Mouse (Mus musculus): Measurements from ENCODE around the gene Tgfbr3. TPM values are rescaled to one million over a fixed set of nuclear protein-coding genes. Genes with fewer than 3 reads are reported as not detected.

The Tgfbr3 gene
- polyA plus RNA-seq, 1 experiment from 2014 or later = 23.8 TPM

- peaks cover 22% of the 10 kb centered on the region for H3K36me3 ChIP-seq (ENCODE audit: insufficient read depth)
Measured at GRCm38 (mm10) chr5:107116821-107117220, 172.6 kb downstream of the Tgfbr3 start.

GRCm38 (mm10) chr5:107112656-107113275 is 176.7 kb downstream of the Tgfbr3 start:
- WGBS = 50% methylated on average over 7 of the region's 7 CpGs
- H3K4me1 ChIP-seq (ENCODE audit: insufficient read depth) = peaks cover 22% of the 10 kb centered on the region
- no peak for TF ChIP-seq CTCF (IDR thresholded peaks at IDR 0.05; ENCODE audit: low read depth)
- no peaks in the 10 kb centered on the region for H3K27me3 ChIP-seq (ENCODE audit: insufficient read depth, low read length)
- no peak overlapping the region for H3K4me2 ChIP-seq
- H3K27ac ChIP-seq (ENCODE audit: low read depth) = no peak overlapping the region
- no peak for DNase-seq
- no peak overlapping the region for H3K4me3 ChIP-seq (ENCODE audit: low read depth, low read length)
- H3K9me3 ChIP-seq (ENCODE audit: low read depth, low read length) = no peaks in the 10 kb centered on the region
- no peak overlapping the region for H3K9ac ChIP-seq
- no peak for ATAC-seq (ENCODE audit: insufficient read depth)
- peaks cover 25% of the 10 kb centered on the region for H3K36me3 ChIP-seq (ENCODE audit: insufficient read depth)

More at GRCm38 (mm10) chr5:107116821-107117220, 172.6 kb downstream of the Tgfbr3 start:
- ATAC-seq (ENCODE audit: insufficient read depth) = no peak
- no peak overlapping the region; the same call in 1 of the 2 replicates for H3K27ac ChIP-seq (ENCODE audit: low read depth)
- H3K9me3 ChIP-seq (ENCODE audit: low read depth, low read length) = no peaks in the 10 kb centered on the region
- H3K4me2 ChIP-seq = no peak overlapping the region
- no peak for DNase-seq
- WGBS = 71% methylated on average over 3 of the region's 3 CpGs
- peaks cover 13% of the 10 kb centered on the region for H3K4me1 ChIP-seq (ENCODE audit: insufficient read depth)
- no peak overlapping the region for H3K4me3 ChIP-seq (ENCODE audit: low read depth, low read length)
- no peak for TF ChIP-seq CTCF (IDR thresholded peaks at IDR 0.05; ENCODE audit: low read depth)
- H3K9ac ChIP-seq = no peak overlapping the region
- H3K27me3 ChIP-seq (ENCODE audit: insufficient read depth, low read length) = no peaks in the 10 kb centered on the region

DNA sequence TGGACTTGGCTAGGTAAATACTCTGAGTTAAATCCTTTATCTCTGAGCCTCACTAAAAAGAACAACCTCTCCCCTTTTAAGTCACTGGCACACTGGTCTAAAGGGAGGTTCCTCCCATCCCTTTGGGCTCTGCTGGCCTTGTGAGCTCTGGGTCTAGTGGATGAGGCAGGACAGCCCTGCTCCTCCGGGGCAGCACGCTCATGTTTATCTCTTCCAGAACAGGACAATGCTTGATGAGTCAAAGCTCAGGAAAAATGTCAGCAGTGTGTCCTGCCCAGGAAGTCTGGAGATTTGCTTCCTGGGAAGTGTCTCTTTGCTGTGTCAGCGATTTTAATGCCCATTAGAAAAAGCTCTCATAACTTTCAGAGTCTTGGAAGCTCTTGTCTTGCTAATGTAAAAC is 177.6 kb downstream of the Tgfbr3 start:
- DNase-seq (peak; percentile 61), ATAC-seq (ENCODE audit: insufficient read depth) (peak; percentile 18; the same call in 1 of the 2 replicates)
- Histone ChIP-seq H3K36me3 (ENCODE audit: insufficient read depth) (peaks cover 20% of the 10 kb centered on the region), H3K4me1 (ENCODE audit: insufficient read depth) (peaks cover 26% of the 10 kb centered on the region), H3K9ac (no peak overlapping the region), H3K4me2 (no peak overlapping the region), H3K27me3 (ENCODE audit: insufficient read depth, low read length) (no peaks in the 10 kb centered on the region), H3K9me3 (ENCODE audit: low read depth, low read length) (no peaks in the 10 kb centered on the region), H3K4me3 (ENCODE audit: low read depth, low read length) (no peak overlapping the region), H3K27ac (ENCODE audit: low read depth) (peak overlapping the region; percentile 67)
- 28% methylated on average over 3 of the region's 3 CpGs for WGBS
- TF ChIP-seq CTCF (IDR thresholded peaks at IDR 0.05; ENCODE audit: low read depth) = no peak

GRCm38 (mm10) chr5:107110880-107111520 is 178.4 kb downstream of the Tgfbr3 start:
- Histone ChIP-seq H3K27me3 (ENCODE audit: insufficient read depth, low read length) (no peaks in the 10 kb centered on the region), H3K4me2 (0 out of 2 replicates have a peak overlapping the region, but pooled peaks have one; percentile 8), H3K4me3 (ENCODE audit: low read depth, low read length) (no peak overlapping the region), H3K9ac (no peak overlapping the region), H3K9me3 (ENCODE audit: low read depth, low read length) (no peaks in the 10 kb centered on the region), H3K36me3 (ENCODE audit: insufficient read depth) (peaks cover 14% of the 10 kb centered on the region), H3K4me1 (ENCODE audit: insufficient read depth) (peaks cover 26% of the 10 kb centered on the region), H3K27ac (ENCODE audit: low read depth) (peak overlapping the region; percentile 77)
- 6% methylated on average over 7 of the region's 7 CpGs for WGBS
- ATAC-seq (ENCODE audit: insufficient read depth) (peak; percentile 75), DNase-seq (peak; percentile 77)
- no peak for TF ChIP-seq CTCF (IDR thresholded peaks at IDR 0.05; ENCODE audit: low read depth)

GRCm38 (mm10) chr5:107110089-107110879 is 179.1 kb downstream of the Tgfbr3 start:
- WGBS = 52% methylated on average over 13 of the region's 13 CpGs
- no peak for TF ChIP-seq CTCF (IDR thresholded peaks at IDR 0.05; ENCODE audit: low read depth)
- no peak for DNase-seq
- peak; percentile 25; the same call in 1 of the 2 replicates for ATAC-seq (ENCODE audit: insufficient read depth)
- Histone ChIP-seq H3K9ac (no peak overlapping the region), H3K27ac (ENCODE audit: low read depth) (peak overlapping the region; percentile 77), H3K4me3 (ENCODE audit: low read depth, low read length) (no peak overlapping the region), H3K36me3 (ENCODE audit: insufficient read depth) (peaks cover 14% of the 10 kb centered on the region), H3K27me3 (ENCODE audit: insufficient read depth, low read length) (no peaks in the 10 kb centered on the region), H3K4me2 (0 out of 2 replicates have a peak overlapping the region, but pooled peaks have one; percentile 8), H3K9me3 (ENCODE audit: low read depth, low read length) (no peaks in the 10 kb centered on the region), H3K4me1 (ENCODE audit: insufficient read depth) (peaks cover 26% of the 10 kb centered on the region)

GRCm38 (mm10) chr5:107109416-107109815 is 180.0 kb downstream of the Tgfbr3 start:
- Histone ChIP-seq H3K9me3 (ENCODE audit: low read depth, low read length) (no peaks in the 10 kb centered on the region), H3K4me3 (ENCODE audit: low read depth, low read length) (no peak overlapping the region), H3K4me1 (ENCODE audit: insufficient read depth) (peaks cover 28% of the 10 kb centered on the region), H3K27ac (ENCODE audit: low read depth) (no peak overlapping the region), H3K9ac (no peak overlapping the region), H3K4me2 (no peak overlapping the region), H3K27me3 (ENCODE audit: insufficient read depth, low read length) (no peaks in the 10 kb centered on the region), H3K36me3 (ENCODE audit: insufficient read depth) (peaks cover 10% of the 10 kb centered on the region)
- no peak for ATAC-seq (ENCODE audit: insufficient read depth)
- no peak for TF ChIP-seq CTCF (IDR thresholded peaks at IDR 0.05; ENCODE audit: low read depth)
- no peak for DNase-seq
- WGBS = 79% methylated on average over 15 of the region's 15 CpGs

DNA sequence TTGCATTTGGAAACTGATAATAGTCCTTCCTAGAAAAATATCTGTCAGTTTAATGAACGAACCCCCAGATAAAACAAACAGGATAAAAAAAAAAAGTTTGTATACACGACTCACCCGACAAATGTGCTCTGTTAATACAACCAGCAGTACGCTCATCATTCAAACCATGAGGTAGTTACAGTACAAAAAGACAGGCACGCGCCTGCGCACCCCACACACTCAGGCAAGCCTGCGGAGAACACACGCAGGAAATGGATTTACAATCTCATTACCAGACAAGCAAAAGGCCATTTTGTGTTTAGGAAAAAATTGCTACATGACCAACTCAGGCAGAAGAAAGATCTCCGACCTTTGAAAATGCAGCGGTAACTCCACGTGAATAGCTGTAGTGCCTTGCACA is 182.6 kb downstream of the Tgfbr3 start:
- H3K36me3 ChIP-seq (ENCODE audit: insufficient read depth) = peaks cover 10% of the 10 kb centered on the region
- no peak for TF ChIP-seq CTCF (IDR thresholded peaks at IDR 0.05; ENCODE audit: low read depth)
- H3K4me2 ChIP-seq = no peak overlapping the region
- H3K4me3 ChIP-seq (ENCODE audit: low read depth, low read length) = no peak overlapping the region
- 37% methylated on average over 12 of the region's 12 CpGs for WGBS
- H3K4me1 ChIP-seq (ENCODE audit: insufficient read depth) = peaks cover 22% of the 10 kb centered on the region
- no peak overlapping the region for H3K9ac ChIP-seq
- H3K27ac ChIP-seq (ENCODE audit: low read depth) = peak overlapping the region; percentile 58; the same call in 1 of the 2 replicates
- H3K27me3 ChIP-seq (ENCODE audit: insufficient read depth, low read length) = no peaks in the 10 kb centered on the region
- no peak for ATAC-seq (ENCODE audit: insufficient read depth)
- peak; percentile 68 for DNase-seq
- H3K9me3 ChIP-seq (ENCODE audit: low read depth, low read length) = no peaks in the 10 kb centered on the region

Measured in lung, embryonic 14.5 days (tissue).